Comparison of ENCODE assay signal across 8 mouse cellular contexts in genomic region chr6:51844106-51844505, GRCm38 (mm10).
DNase-seq lines count a peak whose midpoint lies in the region; ATAC-seq lines count a peak whose summit lies in the region.

No protein-coding gene starts in this region.

- 32% methylated on average over 11 of the region's 11 CpGs for WGBS in heart, embryonic 15.5 days
- 33% methylated on average over 11 of the region's 11 CpGs for WGBS in stomach, embryonic 16.5 days
- 45% methylated on average over 11 of the region's 11 CpGs for WGBS in intestine, embryonic 16.5 days

- no peaks in the 10 kb centered on the region for H3K27me3 ChIP-seq in heart, embryonic 15.5 days
- H3K27me3 ChIP-seq in stomach, embryonic 16.5 days (ENCODE audit: control insufficient read depth, insufficient read depth, low read length) = peaks cover 4% of the 10 kb centered on the region; the same call in 1 of the 2 replicates
- H3K27me3 ChIP-seq in intestine, embryonic 16.5 days (replicated peaks; ENCODE audit: control insufficient read depth, insufficient read depth, low read length) = 0 out of 2 replicates have a peak, but pooled peaks cover 5% of the 10 kb centered on the region

- H3K27ac ChIP-seq in heart, embryonic 15.5 days = no peak overlapping the region
- H3K27ac ChIP-seq in stomach, embryonic 16.5 days (ENCODE audit: low read length) = no peak overlapping the region
- no peak overlapping the region for H3K27ac ChIP-seq in intestine, embryonic 16.5 days (ENCODE audit: low read length)

- H3K9me3 ChIP-seq in heart, embryonic 15.5 days (replicated peaks) = no peaks in the 10 kb centered on the region
- H3K9me3 ChIP-seq in stomach, embryonic 16.5 days (replicated peaks; ENCODE audit: control insufficient read depth, low read length) = no peaks in the 10 kb centered on the region
- no peaks in the 10 kb centered on the region for H3K9me3 ChIP-seq in intestine, embryonic 16.5 days (ENCODE audit: control insufficient read depth, low read length)

- H3K4me3 ChIP-seq in heart, embryonic 15.5 days = 0 out of 2 replicates have a peak overlapping the region, but pooled peaks have one; percentile 1
- no peak overlapping the region for H3K4me3 ChIP-seq in stomach, embryonic 16.5 days (replicated peaks; ENCODE audit: low read length)
- no peak overlapping the region for H3K4me3 ChIP-seq in intestine, embryonic 16.5 days (ENCODE audit: low read length)

- ATAC-seq in heart, embryonic 15.5 days (replicated peaks; ENCODE audit: insufficient number of reproducible peaks, insufficient read depth, low FRiP score, low read depth) = no peak
- ATAC-seq in stomach, embryonic 16.5 days (ENCODE audit: insufficient read depth, low FRiP score) = no peak
- no peak for ATAC-seq in intestine, embryonic 16.5 days
- ATAC-seq in erythroblast, adult 5-6 weeks (replicated peaks; ENCODE audit: low FRiP score, poor library complexity, severe bottlenecking) = no peak

- H3K36me3 ChIP-seq in heart, embryonic 15.5 days = no peaks in the 10 kb centered on the region
- no peaks in the 10 kb centered on the region for H3K36me3 ChIP-seq in stomach, embryonic 16.5 days (ENCODE audit: control insufficient read depth, insufficient read depth, low read length)
- H3K36me3 ChIP-seq in intestine, embryonic 16.5 days (ENCODE audit: control insufficient read depth, insufficient read depth, low read length) = no peaks in the 10 kb centered on the region

- H3K4me2 ChIP-seq in heart, embryonic 15.5 days = peak overlapping the region; percentile 27
- 0 out of 2 replicates have a peak overlapping the region, but pooled peaks have one; percentile 27 for H3K4me2 ChIP-seq in stomach, embryonic 16.5 days (ENCODE audit: low read depth, low read length)
- H3K4me2 ChIP-seq in intestine, embryonic 16.5 days (ENCODE audit: low read depth, low read length) = no peak overlapping the region

- peaks cover 18% of the 10 kb centered on the region for H3K4me1 ChIP-seq in heart, embryonic 15.5 days (replicated peaks)
- no peaks in the 10 kb centered on the region for H3K4me1 ChIP-seq in stomach, embryonic 16.5 days (ENCODE audit: control insufficient read depth, insufficient read depth, low read length)
- H3K4me1 ChIP-seq in intestine, embryonic 16.5 days (ENCODE audit: control insufficient read depth, insufficient read depth, low read length) = no peaks in the 10 kb centered on the region

- DNase-seq in ovary, adult 18-20 months (ENCODE audit: low spot score) = peak; percentile 5
- no peak for DNase-seq in ovary, postnatal 10 days (ENCODE audit: low spot score)
- peak; percentile 61 to 71 for DNase-seq in kidney, postnatal 25 days
- no peak for DNase-seq in left cerebral cortex, adult 11 months (ENCODE audit: low spot score)

- H3K9ac ChIP-seq in heart, embryonic 15.5 days = no peak overlapping the region
- no peak overlapping the region for H3K9ac ChIP-seq in stomach, embryonic 16.5 days (ENCODE audit: low read length)
- no peak overlapping the region for H3K9ac ChIP-seq in intestine, embryonic 16.5 days (ENCODE audit: low read depth, low read length)

Comparison
In these comparisons a context has a peak if more than half of its experiments do, and no peak if none do; other contexts are left out.
1. DNase-seq: peak in ovary, adult 18-20 months (single experiment) and kidney, postnatal 25 days (2 of 2); none in ovary, postnatal 10 days (single experiment) and left cerebral cortex, adult 11 months (single experiment).